Mouse (Mus musculus): ENCODE measurements around the gene Plekhh2.
A peak's percentile ranks its signal among the peaks of the same experiment; 100 is the strongest.
"Not testable (repeated sequence)": the region's sequence is repeated elsewhere in the genome, so short reads cannot be mapped to it uniquely, and the experiment has no call there.

Gene Plekhh2

DNA sequence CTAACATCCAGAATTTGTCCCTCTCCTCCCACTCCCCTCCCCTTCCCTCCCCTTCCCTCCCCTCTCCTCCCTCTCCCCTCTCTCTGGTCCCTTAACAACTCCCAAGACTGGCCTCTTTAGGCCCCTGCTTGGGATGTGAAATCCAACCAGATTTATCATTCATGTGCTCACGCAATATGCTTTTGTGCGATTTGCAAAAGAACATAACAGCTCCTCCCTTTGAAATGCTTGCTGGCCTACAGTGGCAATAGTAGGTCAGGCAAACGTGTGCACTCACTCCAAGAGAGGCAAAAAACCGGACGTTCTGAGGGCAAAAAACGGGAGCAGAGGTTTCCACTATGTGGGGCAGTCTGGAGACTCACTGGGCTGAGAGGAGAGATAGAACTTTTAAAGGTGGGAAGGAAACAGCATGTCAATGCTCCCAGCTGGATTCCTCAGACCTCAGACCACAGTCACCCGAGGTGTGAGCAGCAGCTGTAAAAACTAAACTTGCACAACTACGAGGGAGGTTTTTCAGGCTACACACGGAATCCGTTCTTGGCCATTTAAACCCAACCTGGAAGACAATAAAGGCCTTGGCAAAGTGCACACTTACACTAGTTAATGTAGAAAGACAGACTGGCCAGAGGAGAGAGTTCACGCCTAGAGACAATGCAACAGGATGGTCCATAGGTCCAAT, 595 bp upstream of the Plekhh2 start:
- DNase-seq (ENCODE audit: low read depth, low spot score): no peak

DNA sequence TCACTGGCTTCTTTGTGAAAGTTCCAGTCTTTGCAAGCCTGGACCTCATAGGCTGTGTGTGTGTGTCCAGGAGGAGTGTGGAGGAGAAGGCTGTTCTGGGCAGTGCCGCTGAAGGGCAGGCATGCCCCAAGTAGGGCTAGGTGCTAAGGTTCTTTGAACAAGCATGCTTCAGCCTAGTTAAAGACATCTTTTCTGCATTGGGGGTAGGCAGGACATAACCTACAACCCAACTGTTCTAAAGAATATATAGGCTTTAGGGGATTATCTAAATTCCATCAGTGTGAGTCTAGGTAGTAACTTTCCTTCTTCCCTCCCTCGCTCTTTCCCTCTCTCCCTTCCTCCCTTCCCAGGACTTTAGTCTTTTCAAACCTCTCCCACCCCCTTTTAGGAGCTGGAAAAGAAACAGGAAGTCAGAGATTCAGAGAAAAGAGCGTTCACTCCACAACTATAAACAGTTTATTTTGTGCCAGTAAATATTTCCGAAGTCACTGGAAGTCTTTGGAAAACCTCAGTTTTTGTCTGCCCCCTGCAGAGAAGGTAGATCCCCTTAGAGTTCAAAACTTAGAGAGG, 906 bp downstream of the Plekhh2 start:
- peak; percentile 28 for DNase-seq (ENCODE audit: low read depth, low spot score)

DNA sequence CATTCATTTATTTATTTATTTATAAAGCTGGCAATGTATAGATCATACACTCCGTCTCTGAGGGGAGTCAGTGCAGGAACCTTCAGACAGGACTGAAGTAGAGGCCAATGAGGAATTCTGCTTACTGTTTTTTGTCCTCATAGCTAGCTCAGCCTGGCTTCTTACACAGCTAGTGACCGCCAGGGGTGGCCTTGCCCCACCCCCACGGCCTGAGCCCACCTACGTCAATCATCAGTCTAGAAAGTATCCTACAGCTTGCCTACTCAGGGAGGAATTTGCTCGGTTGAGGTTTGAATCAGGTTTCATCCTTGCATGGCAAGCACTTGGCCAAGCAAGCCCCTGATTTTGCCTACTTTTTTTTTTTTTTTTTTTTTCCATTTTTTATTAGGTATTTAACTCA, 4.2 kb downstream of the Plekhh2 start:
- DNase-seq (ENCODE audit: low read depth, low spot score): no peak

DNA sequence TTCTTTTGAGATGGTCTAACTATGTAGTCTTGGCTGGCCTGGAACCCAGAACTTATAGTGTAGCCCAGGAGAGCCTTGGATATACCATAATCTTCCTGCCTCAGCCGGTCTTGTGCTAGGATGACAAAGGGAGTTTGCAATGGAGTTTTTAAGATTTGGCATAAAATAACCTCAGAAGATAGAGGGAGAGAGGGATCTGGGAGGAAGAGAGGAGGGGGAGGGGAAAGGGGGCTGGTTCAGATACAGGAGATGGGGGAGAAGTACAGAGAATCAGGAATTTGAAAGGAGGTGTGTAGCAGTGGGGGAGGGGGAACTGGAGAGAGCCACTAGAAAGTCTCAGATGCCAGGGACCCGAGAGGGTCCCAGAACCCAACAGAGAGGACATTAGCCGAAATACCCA, 7.7 kb downstream of the Plekhh2 start:
- no peak for DNase-seq (ENCODE audit: low read depth, low spot score)

DNA sequence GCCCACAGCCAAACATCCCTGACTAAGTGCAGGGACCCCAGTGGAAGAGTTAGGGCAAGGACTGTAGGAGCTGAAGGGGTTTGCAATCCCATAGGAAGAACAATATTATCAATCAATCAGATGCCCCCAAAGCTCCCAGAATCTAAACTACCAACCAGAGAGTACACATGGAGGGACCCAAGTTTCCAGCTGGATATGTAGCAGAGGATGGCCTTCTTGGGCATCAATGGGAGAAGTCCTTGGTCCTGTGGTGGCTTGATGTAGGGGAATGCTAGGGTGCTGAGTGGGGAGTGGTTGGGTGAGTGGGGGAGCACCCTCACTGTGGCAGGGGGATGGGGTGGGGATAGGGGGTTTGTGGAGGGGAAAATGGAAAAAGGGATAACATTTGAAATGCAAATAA, 8.4 kb downstream of the Plekhh2 start:
- DNase-seq (ENCODE audit: low read depth, low spot score): no peak

DNA sequence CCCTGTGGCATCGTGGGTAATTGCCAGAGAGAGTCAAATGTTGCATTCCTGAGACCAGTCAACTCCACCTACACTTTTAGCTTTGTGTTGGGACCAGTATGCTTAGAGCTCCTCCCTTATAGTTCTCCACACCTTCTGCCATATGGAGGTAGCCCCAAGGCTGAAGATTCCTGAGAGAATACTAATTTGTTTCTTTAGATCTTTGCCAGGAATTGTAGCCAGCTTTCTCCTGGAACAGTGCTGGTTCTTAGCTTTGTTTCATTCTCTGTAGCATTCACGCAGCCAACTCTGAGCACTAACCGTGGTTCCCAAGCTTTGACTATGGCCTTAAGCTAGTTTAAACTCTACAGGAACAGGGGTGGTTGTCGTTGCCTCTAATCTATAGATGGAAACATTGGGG, 17.7 kb downstream of the Plekhh2 start:
- DNase-seq (ENCODE audit: low read depth, low spot score): no peak

DNA sequence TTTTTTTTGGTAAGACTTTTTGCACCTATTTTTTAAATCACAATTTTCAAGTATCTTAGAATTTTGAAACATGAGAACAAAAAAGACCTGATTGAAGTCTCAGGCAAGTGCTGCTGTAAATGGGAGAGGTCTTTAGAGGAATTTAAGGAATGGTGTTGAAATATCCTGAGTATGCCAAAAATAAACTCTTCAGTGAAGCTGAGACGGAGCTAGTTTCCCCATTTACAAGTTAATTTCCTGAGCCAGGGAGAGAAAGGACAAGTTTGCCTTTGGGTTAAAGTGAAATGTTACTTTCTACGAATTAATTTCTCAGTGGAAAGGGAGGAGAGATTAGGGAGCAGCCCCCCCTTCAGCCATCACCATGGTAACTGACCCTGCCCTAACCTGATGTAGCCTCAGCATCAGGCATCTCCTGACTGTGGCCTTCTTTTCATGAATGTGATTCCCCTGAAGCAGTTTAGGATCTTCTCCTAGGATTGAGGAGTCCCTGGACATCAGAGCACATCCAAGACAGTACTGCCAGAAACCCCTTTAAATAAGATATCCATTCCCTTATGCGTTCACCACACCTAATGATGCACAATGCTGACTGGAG, 18.6 kb downstream of the Plekhh2 start:
- peak; percentile 7 for DNase-seq (ENCODE audit: low read depth, low spot score)

DNA sequence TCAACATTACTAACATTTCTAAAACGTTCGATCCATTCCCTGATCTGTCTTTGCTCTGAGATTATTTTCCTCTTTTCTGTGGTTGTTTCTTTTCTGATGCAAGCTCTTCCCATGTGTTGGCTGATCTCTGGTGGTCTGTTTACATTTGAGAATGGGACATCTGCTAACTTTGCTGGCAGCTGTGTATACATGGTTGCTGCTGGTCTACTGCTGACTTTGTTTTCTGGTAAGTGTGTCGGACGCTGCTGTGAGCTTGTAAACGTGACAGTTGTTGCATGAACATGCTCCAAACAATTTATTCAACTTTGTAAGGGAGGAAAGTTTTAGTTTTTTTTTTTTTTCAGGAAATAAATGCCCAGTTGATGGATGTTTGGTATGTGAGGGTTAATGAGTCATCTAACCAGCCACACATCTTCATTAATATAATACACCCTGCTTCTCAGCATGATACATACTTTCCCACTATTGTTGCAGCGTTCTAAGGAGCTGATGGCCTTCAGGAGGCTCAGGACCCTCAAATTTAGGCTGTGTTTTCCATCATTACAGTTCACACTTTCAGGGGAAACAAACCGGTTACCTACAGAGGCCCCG, 21.3 kb downstream of the Plekhh2 start:
- DNase-seq (ENCODE audit: low read depth, low spot score): no peak

DNA sequence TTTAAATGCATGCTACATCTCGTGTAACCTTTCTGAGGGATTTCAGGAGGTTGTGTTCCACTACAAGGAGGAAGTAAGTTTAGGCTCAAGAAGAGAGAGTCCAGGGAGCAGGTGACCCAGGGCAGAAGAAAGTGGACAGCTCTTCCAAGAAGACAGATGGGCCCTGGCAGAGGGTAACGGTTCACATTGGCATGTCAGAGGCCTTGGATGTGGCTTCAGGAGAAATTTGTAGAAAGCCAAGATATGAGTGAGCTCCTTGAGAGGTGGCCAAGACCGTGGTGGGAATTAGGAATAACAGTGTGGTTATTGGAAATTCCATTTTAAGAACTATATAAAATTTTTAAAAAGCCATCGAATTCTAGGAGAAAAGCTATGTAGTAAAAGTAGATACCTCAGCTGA, 22.1 kb downstream of the Plekhh2 start:
- no peak for DNase-seq (ENCODE audit: low read depth, low spot score)

DNA sequence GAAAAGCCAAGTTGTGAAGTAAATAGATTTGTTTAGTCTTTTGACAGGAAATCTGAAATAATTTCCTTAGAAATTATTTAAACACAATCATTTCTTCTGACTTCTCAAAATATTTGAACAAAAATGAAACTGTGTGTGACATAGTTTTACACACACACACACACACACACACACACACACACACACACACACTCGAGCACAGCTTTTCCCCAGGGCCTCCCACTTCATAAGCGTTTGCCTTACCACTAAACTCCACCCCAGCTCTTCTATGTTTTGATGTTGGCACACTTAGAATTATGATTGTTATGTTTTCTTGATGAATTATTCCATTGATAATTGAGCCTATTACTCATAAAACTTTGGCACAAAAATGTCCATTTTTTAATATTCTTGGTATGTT, 22.9 kb downstream of the Plekhh2 start:
- no peak for DNase-seq (ENCODE audit: low read depth, low spot score)

DNA sequence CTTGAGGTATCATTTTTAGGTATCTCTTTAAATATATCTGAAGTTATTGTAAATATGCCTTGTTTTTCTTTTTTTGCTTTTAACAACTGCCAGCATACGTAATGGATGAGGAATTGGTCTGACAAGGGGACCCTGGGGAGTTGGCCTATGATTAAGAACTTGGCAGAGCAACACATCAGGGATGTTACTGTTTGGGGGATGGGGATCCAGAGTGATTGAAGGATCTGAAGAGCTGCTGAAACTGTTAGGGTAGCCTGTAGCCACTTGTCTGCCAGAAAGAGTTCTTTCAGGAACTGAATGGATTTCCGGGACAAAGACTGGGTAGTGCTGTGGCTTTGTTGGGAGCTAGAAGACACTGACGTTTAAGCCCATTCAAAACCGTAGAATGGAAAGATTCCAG, 23.5 kb downstream of the Plekhh2 start:
- DNase-seq (ENCODE audit: low read depth, low spot score): no peak

DNA sequence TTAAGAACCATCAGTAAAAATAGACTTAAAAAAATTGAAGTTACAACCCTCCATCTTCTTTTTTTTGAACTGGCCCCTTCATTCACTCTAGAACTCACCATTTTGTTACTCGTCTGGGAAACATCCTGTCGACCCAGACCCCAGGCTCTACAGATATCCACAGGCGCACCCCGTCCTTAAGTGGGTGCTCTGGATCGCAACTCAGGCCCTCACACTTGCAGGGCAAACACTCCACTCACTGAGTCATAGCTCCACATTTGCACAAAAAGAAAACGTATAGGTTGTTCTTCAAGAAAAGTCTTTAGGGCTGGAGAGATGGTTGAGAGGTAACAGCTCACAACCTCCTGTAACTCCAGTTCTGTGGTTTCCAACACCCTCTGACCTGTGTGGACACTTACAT, 25.6 kb downstream of the Plekhh2 start:
- DNase-seq (ENCODE audit: low read depth, low spot score): no peak

DNA sequence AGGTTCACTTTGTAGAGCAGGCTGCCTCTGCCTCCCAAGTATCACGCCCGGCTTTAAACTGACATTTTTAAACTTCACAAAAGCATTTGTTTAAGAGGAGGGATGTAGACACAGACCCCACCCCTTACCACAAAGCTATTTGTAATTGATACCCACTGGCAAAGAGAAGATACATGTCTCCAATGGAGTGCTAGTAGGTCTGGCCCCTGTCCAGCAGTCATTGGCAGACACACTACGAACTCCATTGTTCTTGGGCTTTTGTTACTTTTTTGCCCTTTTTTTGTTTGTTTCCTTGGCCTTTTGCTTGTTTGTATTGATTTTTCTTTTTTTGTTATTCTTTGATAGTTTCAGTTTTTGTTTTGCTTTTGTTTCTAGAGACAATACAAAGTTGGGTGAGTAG, 26.3 kb downstream of the Plekhh2 start:
- no peak for DNase-seq (ENCODE audit: low read depth, low spot score)

DNA sequence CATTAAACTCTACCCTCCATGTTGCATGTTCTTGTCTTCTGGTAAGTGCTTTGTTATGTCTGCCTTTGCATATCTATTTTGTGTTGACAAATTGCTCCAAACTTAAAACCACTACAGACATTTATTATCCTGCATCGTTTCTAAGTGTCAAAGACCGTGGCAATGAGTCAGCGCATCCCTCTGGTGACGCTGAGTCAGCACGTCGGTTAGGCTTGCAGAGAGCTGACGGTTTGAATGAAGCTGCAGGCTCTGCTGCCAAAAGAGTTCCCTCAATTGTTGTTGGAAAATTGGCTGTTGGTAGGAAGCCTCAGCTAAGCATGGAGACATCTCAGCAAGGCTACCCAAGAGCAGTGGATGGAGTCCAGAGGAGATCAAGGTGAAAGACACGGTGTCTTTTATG, 28.9 kb downstream of the Plekhh2 start:
- DNase-seq (ENCODE audit: low read depth, low spot score): no peak

DNA sequence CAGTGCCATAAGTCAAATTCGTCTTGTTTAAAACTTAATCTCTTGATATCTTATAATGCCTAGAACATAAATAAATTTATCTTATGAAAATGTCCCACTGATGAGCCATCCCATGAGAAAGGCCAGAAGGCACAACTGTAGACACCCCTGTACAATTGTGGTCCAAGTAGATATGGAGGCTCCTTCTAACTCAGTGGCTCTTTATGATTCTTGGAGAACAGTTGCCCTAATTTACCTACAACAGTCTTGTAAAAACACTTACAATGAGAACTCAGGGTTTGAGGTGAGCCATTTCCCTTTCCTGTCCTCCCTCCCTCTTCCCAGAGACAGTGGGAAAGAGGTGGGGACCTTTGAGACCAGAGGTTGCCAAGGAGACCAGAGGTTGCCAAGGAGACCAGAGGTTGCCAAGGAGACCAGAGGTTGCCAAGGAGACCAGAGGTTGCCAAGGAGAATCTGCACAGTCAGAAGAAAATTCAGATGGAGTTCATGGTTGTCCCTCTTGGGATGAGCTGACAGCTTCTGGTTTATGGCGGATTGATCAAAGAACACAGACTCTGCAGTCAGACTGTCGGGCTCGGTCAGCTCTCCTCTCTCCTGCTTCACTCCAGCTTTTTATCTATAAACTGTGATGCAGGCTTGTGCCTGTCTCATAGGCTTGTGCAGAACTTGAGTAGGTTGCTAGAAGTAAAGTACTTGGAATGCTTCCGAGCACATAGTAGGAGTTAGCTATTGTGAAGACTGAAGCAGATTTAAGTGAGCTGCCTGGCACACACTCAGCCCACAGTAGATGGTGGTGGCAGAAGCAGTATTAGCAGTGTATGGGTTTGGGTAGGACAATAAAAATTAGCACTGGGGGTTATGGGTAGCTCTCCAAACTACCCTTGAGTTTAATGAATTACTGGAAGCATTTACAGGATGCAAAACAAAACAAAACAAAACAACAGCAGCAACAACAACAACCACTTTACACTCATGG, 39.5 kb downstream of the Plekhh2 start:
- DNase-seq (ENCODE audit: low read depth, low spot score): no peak

DNA sequence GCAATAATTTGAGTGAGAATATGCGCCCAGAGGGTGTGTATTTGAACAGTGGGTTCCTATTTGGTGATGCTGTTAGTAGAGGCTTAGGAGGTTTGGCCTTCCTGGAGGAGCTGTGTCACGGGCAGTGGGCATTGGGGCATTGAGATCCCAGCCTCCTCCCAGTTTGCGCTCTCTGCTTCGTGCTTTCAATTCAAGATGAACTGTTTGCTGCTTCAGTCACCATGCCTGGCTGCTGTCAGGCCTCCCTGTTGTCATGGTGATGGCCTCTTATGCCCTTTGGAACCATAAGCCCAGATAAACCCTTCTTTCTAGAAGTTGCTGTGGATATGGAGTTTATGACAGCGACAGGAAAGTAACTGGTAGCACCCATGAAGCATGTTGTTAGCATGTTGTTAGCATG, 40.5 kb downstream of the Plekhh2 start:
- no peak for DNase-seq (ENCODE audit: low read depth, low spot score)

DNA sequence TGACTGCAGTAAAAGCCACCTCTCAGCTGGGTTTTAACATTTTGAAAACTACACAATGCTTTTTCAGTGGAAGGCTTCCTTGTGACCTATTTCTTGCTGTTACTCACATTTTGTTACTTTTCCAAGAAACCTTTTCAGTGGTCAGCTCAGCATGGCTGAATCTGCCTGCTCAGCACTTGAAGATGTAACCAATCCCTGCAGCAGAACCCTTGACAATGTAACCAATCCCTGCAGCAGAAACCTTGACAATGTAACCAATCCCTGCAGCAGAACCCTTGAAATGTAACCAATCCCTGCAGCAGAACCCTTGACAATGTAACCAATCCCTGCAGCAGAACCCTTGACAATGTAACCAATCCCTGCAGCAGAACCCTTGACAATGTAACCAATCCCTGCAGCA, 52.6 kb downstream of the Plekhh2 start:
- not testable (repeated sequence) for DNase-seq (ENCODE audit: low read depth, low spot score)

DNA sequence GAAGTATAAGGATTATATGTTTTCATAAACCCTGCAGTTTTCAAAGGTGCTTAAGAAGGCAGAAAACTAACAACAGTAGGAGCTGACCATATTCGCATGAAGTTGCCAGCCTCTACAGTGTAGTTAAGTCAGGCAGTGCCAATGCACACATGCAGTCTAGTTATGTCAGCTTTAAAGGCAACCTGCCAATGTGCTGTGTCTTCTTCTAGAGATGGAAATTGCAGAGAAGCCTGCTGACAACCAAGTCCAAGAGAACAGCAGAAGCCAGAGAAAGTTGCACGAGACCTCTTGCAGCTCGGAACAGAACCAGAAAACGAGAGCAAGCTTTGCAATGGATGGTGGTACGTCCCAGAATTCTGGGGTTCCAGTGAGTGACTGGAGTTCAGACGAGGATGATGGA, 54.1 kb downstream of the Plekhh2 start:
- no peak for DNase-seq (ENCODE audit: low read depth, low spot score)

DNA sequence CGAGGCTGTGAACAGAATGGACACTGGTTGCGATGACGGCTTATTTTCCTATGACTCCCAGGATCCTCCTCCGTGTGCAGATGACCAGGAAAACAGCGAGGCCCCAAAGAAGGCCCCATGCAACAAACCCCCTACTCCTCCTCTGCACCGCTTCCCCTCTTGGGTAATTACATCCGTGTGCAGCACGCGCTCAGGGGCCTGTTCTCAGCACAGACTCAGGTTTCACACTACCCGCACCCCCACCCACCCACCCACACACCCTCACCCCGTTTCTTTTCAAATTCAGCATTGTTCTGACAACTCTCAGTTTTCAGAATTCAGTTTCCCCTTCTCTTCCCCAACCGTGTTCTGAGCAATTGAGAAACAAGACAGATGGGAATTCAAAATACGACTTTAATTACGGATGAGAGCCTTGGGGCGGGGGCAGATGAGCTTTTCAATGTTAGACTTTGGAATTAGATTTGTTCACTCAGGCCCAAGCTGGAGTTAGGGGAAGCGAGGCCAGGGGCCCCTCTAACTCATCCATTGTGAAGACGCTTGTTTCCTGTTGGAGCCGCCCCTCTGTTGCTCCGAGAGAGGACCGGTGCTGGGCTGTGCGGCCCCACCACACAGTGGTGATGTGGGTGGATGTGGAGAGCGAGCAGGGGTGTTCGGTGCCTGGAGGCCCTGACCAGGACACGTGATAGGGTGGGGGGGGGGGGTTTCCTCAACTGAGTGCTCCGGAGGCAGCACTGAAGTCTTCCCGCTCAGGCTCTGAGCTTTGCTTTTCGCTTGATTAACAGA, 55.3 kb downstream of the Plekhh2 start:
- DNase-seq (ENCODE audit: low read depth, low spot score): no peak

DNA sequence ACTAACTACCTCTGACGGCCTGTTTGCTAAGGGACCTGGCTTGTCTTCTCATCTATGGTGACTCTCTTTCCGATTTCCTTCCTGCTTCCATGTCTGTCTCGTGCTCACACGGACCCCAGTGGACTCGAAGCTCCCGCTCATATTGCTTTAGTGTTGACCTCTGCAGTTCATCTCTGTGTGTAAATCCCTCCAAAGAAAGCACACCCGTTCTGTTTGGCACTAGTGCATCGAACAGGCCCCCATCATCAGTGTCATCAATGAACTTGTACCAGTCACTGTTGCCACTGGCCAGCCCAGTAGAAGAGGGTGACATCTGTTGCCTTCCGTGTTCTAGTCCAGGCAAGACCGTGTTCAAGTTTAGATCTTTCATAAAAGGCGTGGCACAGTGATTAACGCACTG, 57.1 kb downstream of the Plekhh2 start:
- no peak for DNase-seq (ENCODE audit: low read depth, low spot score)

DNA sequence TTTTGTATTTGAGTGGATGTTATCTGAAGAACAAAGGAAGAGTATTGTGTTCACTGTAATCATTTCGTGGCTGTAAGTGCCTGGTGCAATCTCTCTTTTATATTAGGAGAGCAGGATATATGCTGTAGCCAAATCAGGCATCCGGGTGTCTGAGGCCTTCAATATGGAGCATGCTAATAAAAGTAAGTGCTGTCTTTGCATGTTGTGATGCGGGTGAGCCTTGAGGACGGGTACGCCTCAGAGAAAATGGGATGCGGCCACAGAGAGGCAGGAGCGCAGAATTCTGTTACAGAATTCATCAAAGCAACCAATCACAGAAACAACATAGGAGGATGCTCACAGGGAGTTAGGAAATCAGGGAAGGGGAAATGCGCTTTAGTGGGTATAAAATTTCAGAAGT, 58.1 kb downstream of the Plekhh2 start:
- DNase-seq (ENCODE audit: low read depth, low spot score): no peak
